Mouse (Mus musculus): ENCODE results near the gene Npr2.

DNA sequence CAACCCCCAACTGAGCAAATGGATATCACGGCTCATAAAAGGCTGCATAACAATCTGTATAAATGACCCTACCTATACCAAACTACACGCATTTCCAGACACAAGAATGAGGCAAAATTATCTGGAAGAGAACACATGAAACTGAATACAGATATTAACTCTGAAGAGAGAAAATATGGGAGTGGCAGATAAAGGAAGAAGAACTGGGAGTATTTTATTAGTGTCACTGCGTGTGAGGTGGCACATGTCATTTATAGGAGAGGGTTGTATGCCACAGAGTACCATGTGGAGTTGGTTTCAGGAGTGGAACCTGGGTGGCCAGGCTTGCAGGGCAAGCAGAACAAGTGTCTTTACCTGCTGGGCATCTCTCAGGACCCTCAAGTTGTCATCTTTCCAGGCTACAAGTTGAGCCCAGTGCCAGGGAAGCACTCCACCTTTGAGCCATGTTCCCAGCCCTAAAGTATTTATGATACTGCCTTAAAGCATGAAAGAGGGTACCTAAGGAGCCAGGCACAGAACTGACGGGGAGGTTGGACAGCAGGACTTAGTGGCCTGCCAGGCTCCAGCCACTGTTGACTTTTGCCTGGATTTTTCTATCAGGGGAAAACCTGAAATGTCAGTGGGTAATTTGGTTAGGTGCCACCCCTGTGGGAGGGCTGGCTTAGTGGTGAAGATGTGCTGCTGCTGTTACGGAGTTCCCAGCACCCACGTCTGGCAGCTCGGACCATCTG, 32.9 kb upstream of the Npr2 start:
- TF ChIP-seq CTCF (IDR thresholded peaks at IDR 0.05; ENCODE audit: low read depth, low read length) = no peak
- no peak for TF ChIP-seq GATA1 (IDR thresholded peaks at IDR 0.05; ENCODE audit: borderline replicate concordance, low read length)
